Mouse (Mus musculus) heart, embryonic 15.5 days (tissue): ENCODE data around the gene Naip1. TPM values are rescaled to one million over a fixed set of nuclear protein-coding genes. Genes with fewer than 3 reads are reported as not detected.
"Not testable (repeated sequence)": the region's sequence is repeated elsewhere in the genome, so short reads cannot be mapped to it uniquely, and the experiment has no call there.

Source experiments
- ATAC-seq: fragments of 200-750 bp; cut with Nextera tagmentation; replicated peaks from 2 replicates; pipeline ENCODE4 v1.8.0; 2017; ENCODE audit warnings: low read depth, moderate TSS enrichment; ENCODE audit not compliant: insufficient number of reproducible peaks, insufficient read depth, low FRiP score
- H3K27ac ChIP-seq: fragments of 300-500 bp; sonication (generic); 2 replicates; pipeline ENCODE4 v1.5.1; 2015; ENCODE audit warnings: mild to moderate bottlenecking, inconsistent platforms
- H3K27me3 ChIP-seq: fragments of 300-500 bp; sonication (generic); 2 replicates; pipeline ENCODE4 v1.6.1; 2015; ENCODE audit warnings: inconsistent platforms
- H3K36me3 ChIP-seq: fragments of 300-500 bp; sonication (generic); 2 replicates; pipeline ENCODE4 v1.6.1; 2015; ENCODE audit warnings: mild to moderate bottlenecking, inconsistent platforms
- H3K4me1 ChIP-seq: fragments of 300-500 bp; sonication (generic); replicated peaks from 2 replicates; pipeline ENCODE4 v1.6.1; 2015; ENCODE audit warnings: inconsistent platforms
- H3K4me2 ChIP-seq: fragments of 300-500 bp; sonication (generic); 2 replicates; pipeline ENCODE4 v1.6.1; 2015; ENCODE audit warnings: inconsistent platforms, mild to moderate bottlenecking, moderate library complexity
- H3K4me3 ChIP-seq: fragments of 300-500 bp; sonication (generic); 2 replicates; pipeline ENCODE4 v1.5.1; 2015; ENCODE audit warnings: mild to moderate bottlenecking, inconsistent platforms
- H3K9ac ChIP-seq: fragments of 300-500 bp; sonication (generic); 2 replicates; pipeline ENCODE4 v1.6.1; 2015; ENCODE audit warnings: mild to moderate bottlenecking, inconsistent platforms
- H3K9me3 ChIP-seq: fragments of 300-500 bp; sonication (generic); replicated peaks from 2 replicates; pipeline ENCODE4 v1.6.1; 2016; ENCODE audit warnings: inconsistent platforms
- WGBS: fragments of 180-500 bp; shearing (Covaris S2); methylation state at CpG from one replicate; pipeline ENCODE4 v1.1.7; 2015; ENCODE audit warnings: mixed read lengths; 5-methylcytosine and 5-hydroxymethylcytosine counted together
- polyA plus RNA-seq: library from polyadenylated mRNA; unstranded; fragments of >200 nt; fragmentation: Nextera tagmentation; extraction: Ambion mirVana; gene quantifications from 2 replicates; pipeline ENCODE4 v1.2.1, GENCODE M21; 2015

Naip1 gene
- polyA plus RNA-seq, 1 experiment from 2014 or later = not detected

DNA sequence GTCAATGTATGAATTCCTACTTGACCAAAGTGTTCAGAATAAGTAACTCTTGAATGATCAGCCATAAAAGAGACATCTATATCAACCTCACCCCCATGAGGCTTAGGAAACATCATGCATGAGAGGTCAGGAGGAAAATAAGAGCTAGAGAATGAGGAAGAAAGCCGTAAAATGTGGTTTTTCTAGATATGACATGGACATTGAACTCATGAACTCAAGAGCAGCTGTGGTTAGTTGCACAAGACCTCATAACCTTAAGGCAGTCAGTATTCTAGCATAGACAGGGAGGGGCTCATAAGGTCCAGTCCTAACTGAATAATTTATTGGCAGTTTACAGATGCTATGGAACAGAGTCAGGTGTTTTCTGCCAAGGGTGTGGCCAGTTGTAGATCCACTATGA lies 3.2 kb downstream of the Naip1 start:
- Histone ChIP-seq H3K9me3 (no peaks in the 10 kb centered on the region), H3K4me1 (no peaks in the 10 kb centered on the region), H3K9ac (no peak overlapping the region), H3K36me3 (no peaks in the 10 kb centered on the region), H3K4me3 (no peak overlapping the region), H3K27ac (no peak overlapping the region), H3K4me2 (no peak overlapping the region), H3K27me3 (no peaks in the 10 kb centered on the region)
- ATAC-seq = no peak
- WGBS = 73% methylated on average over 1 of the region's 1 CpGs

DNA sequence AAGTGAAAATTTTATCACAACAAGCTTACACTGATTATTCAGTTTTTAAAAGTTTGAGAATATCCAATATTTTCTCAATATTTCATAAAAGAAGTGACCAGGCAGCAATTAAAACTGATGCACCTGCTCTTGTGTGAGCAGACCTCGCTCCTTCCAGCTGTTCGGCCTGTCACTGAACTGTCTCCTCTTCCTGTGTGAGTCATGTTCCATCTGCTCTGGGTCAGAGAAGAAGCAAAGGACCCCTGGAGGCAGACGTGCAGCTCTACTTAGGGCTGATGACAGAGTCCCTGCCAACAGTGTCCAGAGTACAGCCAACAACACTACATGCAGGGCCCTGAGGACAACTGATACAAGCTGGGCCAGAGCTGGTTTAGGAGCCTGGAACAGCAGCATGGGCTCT lies 12.6 kb downstream of the Naip1 start:
- Histone ChIP-seq H3K9me3 (no peaks in the 10 kb centered on the region), H3K27me3 (no peaks in the 10 kb centered on the region), H3K36me3 (no peaks in the 10 kb centered on the region), H3K27ac (no peak overlapping the region), H3K4me2 (no peak overlapping the region), H3K9ac (no peak overlapping the region), H3K4me3 (no peak overlapping the region), H3K4me1 (no peaks in the 10 kb centered on the region)
- 47% methylated on average over 3 of the region's 3 CpGs for WGBS
- ATAC-seq = no peak

DNA sequence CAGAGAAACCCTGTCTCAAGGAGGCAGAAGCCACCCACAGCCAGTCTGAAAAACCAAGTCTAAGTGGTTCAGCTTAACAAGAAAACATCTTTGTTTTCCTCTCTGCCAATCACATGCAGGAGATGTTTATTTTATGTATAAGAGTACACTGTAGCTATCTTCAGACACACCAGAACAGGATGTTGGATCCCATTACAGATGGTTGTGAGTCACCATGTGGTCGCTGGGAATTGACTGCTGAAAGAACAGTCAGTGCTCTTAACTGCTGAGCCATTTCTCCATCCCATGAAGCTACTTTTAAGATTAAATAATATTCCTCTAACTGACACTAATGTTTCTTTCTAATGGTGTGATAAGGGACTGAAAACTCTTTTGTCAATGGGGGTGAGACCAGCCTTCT lies 14.0 kb downstream of the Naip1 start:
- Histone ChIP-seq H3K4me1 (no peaks in the 10 kb centered on the region), H3K9ac (no peak overlapping the region), H3K27me3 (no peaks in the 10 kb centered on the region), H3K36me3 (no peaks in the 10 kb centered on the region), H3K4me2 (no peak overlapping the region), H3K27ac (no peak overlapping the region), H3K9me3 (no peaks in the 10 kb centered on the region), H3K4me3 (no peak overlapping the region)
- ATAC-seq = no peak
- 48% methylated on average over 1 of the region's 1 CpGs for WGBS

DNA sequence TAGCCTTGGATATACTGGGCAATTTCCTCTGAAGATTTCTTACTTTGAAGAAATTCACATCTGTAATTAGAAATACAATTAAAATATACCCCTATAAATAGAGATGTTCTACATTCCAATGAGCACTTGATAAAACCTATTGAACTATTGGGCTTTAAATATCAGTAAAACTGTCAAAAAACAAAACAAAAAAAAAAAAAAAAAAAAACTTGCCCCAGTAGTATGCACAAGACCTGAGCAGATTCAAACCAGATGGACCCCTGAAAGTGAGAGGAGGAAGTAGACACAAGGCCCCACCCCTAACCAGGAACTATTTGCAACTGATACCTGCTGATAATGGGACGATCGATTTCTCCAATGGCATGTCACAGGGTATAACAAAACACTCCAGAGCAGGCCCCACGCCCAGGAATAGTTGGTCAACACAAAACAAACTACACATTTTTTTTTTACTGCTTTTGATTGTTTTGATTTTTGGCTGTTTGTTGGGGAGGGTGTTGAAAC lies 15.3 kb downstream of the Naip1 start:
- Histone ChIP-seq H3K9me3 (no peaks in the 10 kb centered on the region), H3K4me2 (no peak overlapping the region), H3K4me3 (no peak overlapping the region), H3K36me3 (no peaks in the 10 kb centered on the region), H3K4me1 (no peaks in the 10 kb centered on the region), H3K9ac (no peak overlapping the region), H3K27ac (no peak overlapping the region), H3K27me3 (no peaks in the 10 kb centered on the region)
- no peak for ATAC-seq
- whole genome bisulfite sequencing = 66% methylated on average over 3 of the region's 3 CpGs

DNA sequence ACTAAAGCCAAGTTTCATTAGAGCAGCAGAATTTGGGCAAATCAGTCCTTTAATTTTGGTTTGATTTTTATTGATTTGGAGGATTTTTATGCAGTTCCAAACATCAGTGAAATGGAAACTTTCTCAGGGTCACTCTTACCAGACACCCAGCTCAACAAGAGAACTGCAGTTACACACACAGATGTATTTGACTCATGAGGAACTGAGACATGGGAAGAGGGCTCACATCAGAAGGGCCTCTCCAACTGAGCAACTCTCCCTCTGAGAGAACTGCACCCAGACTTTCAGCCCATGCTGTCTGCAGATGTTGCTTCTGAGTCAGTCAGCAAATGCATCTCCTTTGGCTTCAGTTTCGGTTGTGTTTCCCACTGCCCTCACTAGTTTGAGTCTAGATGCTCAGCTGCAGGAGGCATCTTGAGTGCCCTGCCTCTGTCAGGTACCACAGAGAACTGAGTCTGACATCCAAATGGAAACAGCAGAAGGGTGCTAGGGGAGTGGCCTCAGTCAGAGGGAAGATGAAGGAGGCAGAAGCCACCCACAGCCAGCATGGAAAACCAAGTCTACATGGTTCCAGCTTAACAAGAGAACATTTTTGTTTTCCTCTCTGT lies 16.0 kb downstream of the Naip1 start:
- H3K4me2 ChIP-seq, H3K9ac ChIP-seq, H3K27ac ChIP-seq, H3K36me3 ChIP-seq, H3K9me3 ChIP-seq, ATAC-seq, H3K4me3 ChIP-seq, H3K4me1 ChIP-seq, H3K27me3 ChIP-seq: not testable (repeated sequence)
- 72% methylated on average over 1 of the region's 1 CpGs for WGBS

DNA sequence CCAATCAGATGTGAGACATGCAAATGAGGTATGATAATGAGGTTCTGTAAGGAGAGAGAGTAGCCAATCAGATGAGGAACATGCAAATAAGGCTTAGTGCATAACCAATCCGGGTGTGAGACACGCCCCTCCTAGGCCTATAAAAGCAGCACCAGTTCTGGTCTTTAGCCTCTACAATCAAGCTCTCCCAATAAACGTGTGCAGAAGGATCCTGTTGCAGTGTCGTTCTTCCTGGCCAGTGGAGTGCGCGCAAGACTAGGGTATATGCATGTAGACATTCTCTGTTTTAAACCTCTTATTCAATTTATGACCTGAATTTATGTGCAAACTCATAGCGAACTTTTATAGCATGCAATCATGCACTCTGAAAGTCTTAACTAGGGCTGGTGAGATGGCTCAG lies 32.7 kb downstream of the Naip1 start:
- H3K4me3 ChIP-seq, H3K27me3 ChIP-seq, H3K36me3 ChIP-seq, H3K4me2 ChIP-seq, H3K9me3 ChIP-seq, H3K27ac ChIP-seq, H3K9ac ChIP-seq, ATAC-seq, H3K4me1 ChIP-seq: not testable (repeated sequence)
- WGBS = 81% methylated on average over 7 of the region's 7 CpGs

DNA sequence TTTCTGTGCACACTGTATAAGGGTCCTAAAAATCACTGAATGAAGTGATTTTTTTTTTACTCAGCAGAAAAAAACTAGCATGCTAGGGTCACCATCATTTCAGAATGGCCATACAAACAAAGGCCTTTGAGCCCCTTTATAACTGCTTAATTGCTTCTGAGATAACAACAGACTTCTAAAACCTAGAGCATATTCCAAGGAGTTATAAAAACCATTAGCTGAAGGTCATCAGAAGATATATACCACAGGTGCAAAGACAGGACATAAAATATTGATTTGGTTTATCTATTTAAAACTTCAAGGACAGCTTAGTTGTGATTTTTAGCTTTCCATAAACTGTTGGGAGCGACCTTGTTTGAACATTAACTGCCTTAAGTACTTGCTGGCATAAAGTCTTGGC lies 38.2 kb downstream of the Naip1 start:
- Histone ChIP-seq H3K9ac (no peak overlapping the region), H3K36me3 (no peaks in the 10 kb centered on the region), H3K9me3 (no peaks in the 10 kb centered on the region), H3K27me3 (no peaks in the 10 kb centered on the region), H3K27ac (no peak overlapping the region), H3K4me1 (no peaks in the 10 kb centered on the region), H3K4me3 (no peak overlapping the region), H3K4me2 (no peak overlapping the region)
- no peak for ATAC-seq
- WGBS = 43% methylated on average over 1 of the region's 1 CpGs

DNA sequence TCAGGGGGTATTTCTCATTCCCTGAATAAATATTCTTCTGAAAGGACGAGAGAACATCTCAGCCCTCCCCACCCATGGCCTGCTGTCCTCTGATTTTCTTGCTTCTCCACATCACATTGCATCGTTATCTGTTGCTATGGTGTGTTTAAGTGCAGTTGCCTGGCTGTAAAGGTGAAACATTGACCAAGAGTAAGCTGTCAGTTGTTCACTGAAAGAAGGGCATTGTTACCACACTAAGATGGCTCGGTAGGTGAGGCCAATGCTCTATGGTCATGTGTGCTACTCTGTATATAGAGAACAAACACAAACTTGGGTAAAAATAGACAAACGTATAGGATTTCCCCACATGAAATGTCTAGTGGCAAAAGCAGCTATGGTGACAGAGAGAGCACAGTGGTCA lies 42.8 kb downstream of the Naip1 start:
- no peak overlapping the region for H3K27ac ChIP-seq
- no peak for ATAC-seq
- WGBS = 62% methylated on average over 4 of the region's 4 CpGs
- H3K9me3 ChIP-seq = no peaks in the 10 kb centered on the region
- no peak overlapping the region for H3K9ac ChIP-seq
- no peaks in the 10 kb centered on the region for H3K36me3 ChIP-seq
- H3K4me1 ChIP-seq = no peaks in the 10 kb centered on the region
- H3K4me2 ChIP-seq = no peak overlapping the region
- no peaks in the 10 kb centered on the region for H3K27me3 ChIP-seq
- H3K4me3 ChIP-seq = no peak overlapping the region

DNA sequence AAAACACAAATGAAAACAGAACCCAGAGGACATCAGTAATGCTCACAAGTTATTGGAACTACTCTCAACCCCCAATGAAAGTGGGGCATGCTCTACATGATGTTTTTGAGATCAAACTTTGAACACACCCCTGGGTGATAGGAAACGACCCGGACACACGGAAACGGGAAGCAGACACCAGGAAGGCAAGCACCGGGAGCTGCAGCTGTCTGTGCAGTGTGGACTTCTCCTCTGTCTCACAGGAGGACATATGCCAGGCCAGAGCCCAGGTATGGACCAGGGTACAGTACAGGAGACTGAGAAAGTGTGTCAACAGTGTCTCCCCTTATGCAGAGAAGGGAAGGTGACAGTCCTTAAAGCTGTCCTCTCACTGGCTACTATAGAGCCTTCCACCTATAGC lies 43.5 kb downstream of the Naip1 start:
- Histone ChIP-seq H3K4me2 (no peak overlapping the region), H3K9me3 (no peaks in the 10 kb centered on the region), H3K36me3 (no peaks in the 10 kb centered on the region), H3K27ac (no peak overlapping the region), H3K4me3 (no peak overlapping the region), H3K4me1 (no peaks in the 10 kb centered on the region), H3K9ac (no peak overlapping the region), H3K27me3 (no peaks in the 10 kb centered on the region)
- no peak for ATAC-seq
- WGBS = 79% methylated on average over 5 of the region's 5 CpGs

DNA sequence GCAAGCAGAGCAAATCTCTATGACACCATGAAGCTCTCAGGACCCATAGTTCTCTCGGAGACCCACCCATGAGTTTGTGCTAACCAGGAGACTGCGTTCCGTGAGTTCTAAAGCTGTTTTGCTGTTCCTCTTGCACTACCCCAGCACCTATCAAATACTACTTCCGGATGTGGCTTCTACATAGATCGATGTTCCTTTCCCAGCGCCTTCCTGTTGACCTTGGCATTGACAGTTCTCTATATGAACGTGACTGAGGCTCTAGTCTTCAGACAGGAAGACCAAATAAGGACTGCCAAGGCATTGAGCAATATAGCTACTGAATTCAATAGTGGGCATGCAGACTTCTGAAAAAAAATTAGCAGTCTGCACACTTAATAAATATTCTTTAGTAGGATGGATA lies 44.4 kb downstream of the Naip1 start:
- no peak for ATAC-seq
- Histone ChIP-seq H3K9me3 (no peaks in the 10 kb centered on the region; the same call in 1 of the 2 replicates), H3K4me2 (no peak overlapping the region), H3K4me3 (no peak overlapping the region), H3K9ac (no peak overlapping the region), H3K4me1 (no peaks in the 10 kb centered on the region), H3K27ac (no peak overlapping the region), H3K36me3 (no peaks in the 10 kb centered on the region), H3K27me3 (no peaks in the 10 kb centered on the region)
- WGBS = 75% methylated on average over 7 of the region's 7 CpGs

DNA sequence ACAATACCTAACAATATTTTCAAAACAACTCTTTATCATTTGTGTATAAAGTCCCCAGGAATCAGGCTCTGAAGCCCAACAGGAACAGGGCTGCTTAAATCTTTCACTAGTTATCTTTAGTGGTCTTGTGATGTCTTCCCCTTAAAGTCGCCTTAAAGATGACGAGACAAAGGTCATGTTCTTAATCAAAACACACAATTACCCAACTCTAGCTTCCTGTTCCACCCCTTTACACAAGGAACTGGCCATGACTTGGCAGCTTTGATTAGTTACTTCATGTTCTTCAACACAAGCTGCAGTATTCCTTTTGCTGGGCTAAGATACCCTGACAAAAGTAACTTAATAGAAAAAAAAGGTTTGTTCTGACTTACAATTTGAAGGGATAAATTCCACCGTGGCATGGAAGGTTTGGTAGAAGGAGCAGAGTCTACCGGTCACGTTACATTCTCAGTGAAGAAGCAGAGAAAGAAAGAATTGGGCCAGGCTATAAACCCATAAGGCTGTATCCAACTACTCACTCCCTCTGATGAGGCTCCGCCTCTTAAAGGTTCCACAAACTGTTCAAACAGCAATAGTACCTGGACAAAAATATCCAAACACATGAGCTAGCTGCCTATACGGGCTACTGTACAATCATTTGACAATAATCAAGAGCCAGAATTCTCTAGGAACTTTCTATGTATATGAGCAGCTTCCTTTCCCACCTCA lies 49.6 kb downstream of the Naip1 start:
- H3K36me3 ChIP-seq, H3K4me1 ChIP-seq, H3K4me3 ChIP-seq, H3K9me3 ChIP-seq, H3K27ac ChIP-seq, H3K4me2 ChIP-seq, H3K27me3 ChIP-seq, ATAC-seq, H3K9ac ChIP-seq: not testable (repeated sequence)
- WGBS = 62% methylated on average over 7 of the region's 7 CpGs

DNA sequence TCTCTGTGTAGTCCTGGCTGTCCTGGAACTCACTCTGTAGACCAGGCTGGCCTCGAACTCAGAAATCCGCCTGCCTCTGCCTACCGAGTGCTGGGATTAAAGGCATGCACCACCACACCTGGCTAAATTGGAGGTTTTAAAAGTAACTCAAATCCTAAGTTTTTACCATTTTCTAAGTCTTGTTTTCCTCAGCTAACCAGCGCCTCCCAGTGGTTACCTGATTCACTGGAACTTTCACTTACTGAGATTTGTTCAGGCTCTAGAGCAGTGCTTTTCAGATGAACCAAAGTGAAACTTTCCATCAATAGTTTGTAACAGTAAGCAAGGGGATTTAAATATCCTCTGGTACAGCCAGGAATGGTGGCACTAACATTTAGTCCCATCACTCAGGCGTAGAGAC lies 61.6 kb downstream of the Naip1 start:
- 21% methylated on average over 5 of the region's 5 CpGs for WGBS

More for the DNA sequence above, 61.6 kb downstream of the Naip1 start:
- H3K9me3 ChIP-seq, H3K27ac ChIP-seq, H3K4me2 ChIP-seq, H3K4me3 ChIP-seq, H3K4me1 ChIP-seq, H3K9ac ChIP-seq, H3K27me3 ChIP-seq, ATAC-seq, H3K36me3 ChIP-seq: not testable (repeated sequence)
